Mouse (Mus musculus): ENCODE measurements around the gene Slc39a5.

Gene Slc39a5

GRCm38 (mm10) chr10:128374393-128374792 is 26.6 kb downstream of the Slc39a5 start:
- DNase-seq, result no peak

DNA sequence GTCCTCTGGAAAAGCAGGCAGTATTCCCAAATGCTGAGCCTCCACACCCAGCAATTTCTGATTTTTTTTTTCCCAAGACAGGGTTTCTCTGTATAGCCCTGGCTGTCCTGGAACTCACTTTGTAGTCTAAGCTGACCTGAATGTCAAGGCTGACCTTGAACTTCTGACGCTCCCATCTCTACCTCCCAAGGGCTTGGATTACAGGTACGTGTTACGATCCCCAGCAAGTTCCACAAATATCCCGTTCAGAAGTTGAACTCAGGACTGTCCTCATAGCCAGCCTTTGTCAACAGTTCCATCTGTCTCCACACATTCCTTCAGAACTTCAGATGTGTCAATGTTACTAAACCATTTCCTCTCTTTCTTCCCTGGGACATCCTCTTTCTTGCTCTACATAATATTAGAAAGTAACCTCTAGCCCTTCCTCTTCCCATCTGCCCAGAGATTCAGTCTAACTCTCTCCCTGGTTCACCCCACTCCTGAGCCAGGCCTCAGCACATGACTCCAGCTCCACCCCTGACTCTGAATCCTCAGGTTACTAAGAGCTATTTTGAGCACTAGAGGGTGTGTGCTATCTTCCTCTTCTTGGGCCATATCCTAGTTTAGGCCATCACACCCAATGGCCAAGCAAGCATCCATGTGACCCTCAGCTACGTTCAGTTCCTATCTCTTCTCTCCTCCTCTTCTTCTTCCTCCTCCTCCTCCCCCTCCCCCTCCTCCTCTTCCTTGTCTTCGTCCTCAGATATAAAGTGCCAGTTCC is 27.9 kb downstream of the Slc39a5 start:
- no peak for DNase-seq

DNA sequence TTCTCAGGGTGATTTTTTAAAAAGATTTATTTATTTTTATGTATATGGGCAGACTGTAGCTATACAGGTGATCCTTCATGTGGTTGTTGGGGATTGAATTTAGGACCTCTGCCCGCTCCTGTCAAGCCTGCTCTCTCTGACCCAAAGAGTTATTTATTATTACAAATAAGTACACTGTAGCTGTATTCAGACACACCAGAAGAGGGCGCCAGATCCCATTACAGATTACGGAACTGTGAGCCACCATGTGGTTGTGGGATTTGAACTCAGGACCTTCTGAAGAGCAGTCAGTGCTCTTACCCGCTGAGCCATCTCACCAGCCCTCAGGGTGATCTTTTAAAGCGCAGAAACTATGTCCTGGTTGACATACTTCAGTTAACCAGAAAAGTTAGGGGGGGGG is 28.9 kb downstream of the Slc39a5 start:
- no peak for DNase-seq

- DNase-seq, result no peak
These were observed 30.4 kb downstream of the Slc39a5 start for GRCm38 (mm10) chr10:128370601-128371000.

DNA sequence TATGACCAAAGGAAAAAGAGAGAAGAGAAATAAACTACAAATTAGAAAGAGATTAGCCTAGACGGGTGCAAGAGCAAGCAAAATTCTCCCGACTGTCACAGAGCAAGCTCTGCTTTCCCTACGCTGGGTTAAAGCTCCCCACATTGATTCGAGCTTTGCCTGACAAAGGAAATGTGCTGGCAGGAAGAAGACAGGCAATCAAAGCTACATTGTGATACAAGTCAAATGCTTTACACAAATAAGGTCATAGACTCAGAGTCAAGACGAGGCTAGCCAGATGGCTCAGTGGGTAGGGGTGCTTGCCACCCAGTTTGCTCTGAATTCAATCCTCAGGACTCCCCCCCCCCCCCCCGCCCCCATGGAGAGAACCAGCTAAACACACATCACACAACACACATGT is 31.0 kb downstream of the Slc39a5 start:
- no peak for DNase-seq

- DNase-seq, result no peak
These were observed 31.4 kb downstream of the Slc39a5 start for GRCm38 (mm10) chr10:128369599-128369998.

DNA sequence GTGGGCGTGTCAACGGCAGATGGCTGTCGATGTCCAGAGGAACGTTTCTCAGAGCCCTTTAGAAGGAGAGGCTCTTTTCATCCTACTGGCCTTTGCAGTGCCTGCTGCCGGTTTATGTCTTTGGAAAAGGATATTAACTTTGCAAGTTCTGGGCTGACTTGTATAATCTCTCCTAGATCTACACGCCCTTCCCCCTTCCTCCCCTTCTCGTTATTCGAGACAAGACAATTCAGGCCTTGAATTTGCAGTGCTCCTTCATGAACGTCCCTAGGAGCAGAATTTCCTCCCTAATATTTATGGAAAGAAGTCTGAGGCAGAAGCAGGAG is 31.8 kb downstream of the Slc39a5 start:
- no peak for DNase-seq

DNA sequence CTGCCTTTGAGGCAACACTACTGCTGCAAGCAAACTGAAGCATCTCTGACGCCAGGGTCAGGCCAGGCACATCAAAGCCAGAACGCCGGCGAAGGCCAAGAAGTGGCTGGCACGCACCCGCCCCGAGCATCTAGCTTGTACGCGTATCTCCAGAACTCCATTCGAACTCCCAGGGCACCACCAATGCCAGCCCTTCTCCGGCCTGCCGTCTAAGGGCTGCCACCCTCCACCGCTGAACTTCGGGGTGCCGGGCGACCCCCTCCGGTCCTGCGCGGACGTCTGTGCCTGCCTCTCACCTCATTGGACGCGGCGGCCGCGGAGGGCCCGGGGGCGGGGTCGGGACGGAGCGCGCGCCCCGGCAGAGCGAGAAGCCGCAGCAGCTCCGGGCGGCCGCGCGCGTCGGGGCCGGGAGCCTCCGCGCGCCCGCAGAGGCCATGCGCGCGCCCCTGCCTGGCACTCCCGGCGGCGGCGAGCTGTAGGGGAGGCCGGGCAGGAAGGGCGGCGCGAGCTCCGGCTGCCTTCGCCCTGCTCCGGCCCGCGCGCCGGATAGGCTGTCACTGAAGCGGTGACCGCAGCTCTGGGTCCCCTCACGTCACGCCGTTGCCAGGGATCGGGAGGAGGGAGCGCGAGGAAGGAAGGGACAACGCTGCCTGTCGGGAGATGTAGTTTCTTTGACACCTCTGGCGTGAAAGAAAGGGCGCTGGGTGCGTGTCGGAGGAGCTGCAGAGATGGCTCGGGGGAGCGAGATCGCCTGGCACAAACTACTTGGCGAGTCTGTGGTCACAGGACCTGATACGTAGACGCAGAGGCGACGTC is 32.4 kb downstream of the Slc39a5 start, which contains the start of gene Coq10a:
TSS of gene Coq10a (minus strand) at position 596 of the 816 bp plus-strand sequence.
- DNase-seq, result peak; percentile 95 to 96

DNA sequence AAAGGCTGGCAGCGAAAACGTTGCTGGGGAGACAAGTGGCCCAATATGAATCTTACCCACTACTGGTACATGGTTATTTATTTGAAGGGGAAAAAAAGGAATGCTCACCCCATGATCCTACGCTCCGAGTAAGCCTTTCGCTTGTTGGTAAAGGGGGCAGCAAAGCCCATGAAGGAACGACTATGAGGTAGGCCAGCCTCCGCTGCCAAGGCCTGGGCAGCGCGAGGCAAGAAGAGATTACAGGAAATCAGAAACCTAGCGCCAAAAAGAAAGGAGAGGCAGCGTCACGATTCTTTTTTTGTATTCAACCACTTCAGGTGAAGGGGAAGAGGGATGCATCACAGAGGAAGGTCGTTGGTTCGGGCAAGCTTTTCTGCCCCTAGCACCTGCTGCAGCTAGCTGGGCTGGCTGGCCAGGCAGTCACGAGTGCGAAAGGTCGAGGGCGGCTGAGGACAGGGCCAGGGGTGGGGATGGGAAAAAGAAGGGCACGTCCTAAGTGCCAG is 33.1 kb downstream of the Slc39a5 start:
- DNase-seq, result no peak

DNA sequence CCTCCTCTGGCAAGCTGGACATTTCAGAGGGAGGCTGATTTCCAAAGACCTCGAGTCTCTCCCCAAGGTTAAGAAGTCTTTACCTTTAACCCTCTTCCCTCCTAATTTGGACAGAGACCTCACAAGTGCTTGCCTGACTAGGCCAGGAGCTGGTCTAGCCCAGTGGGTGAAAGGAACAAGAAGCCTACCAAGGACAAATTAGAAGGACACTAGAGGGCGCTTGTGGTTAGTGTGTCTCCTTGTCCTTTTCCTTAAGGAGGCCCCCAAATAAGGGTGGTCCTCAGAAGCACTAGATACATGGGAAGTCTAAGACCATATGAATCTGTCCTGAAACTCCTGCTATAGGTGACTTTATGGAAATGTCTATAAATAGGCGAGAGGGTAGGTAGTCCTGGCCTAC is 38.5 kb downstream of the Slc39a5 start:
- DNase-seq, result peak in 1 of 2 experiments; percentile 57

DNA sequence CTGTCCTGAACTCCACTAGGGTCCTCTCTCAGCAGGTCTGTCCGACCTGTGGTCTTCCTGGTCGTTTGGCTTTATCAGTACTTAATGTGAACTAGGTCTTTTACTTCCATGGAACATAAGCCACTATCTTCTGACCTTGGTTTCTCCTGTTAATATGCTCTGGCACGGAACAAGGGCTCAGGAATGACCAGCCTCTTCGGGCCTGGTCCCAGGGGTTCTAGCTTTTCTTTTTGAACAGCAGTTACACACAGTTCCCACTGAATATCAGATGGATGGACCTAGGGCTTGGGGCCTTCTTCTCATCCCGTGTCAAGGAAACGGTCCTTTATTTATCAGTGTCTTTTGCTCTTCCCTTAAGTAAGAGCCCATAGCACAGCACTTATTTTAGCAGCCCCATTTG is 39.2 kb downstream of the Slc39a5 start:
- DNase-seq, result no peak

GRCm38 (mm10) chr10:128359226-128359625 is 41.8 kb downstream of the Slc39a5 start:
- no peak for DNase-seq

DNA sequence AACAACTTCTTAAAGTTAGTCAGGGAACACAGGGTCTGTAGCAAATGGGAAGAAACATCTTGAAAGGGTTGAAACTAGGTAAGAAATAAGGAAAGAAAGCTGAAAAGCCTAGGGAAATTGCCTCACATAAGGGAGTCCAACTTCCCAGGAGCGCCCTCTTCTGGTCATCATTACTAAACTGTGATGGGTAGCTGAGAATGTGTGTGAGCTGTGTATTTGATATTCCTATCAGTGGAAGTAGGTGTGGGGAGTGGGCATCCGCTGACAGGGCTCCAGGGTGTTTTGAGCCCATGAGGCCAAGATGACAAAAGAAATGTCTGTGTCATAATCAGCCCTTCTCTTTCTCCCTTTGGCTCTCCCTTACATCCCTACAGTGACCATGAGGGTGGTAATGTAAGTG is 42.2 kb downstream of the Slc39a5 start:
- DNase-seq, result peak in 1 of 2 experiments; percentile 74

GRCm38 (mm10) chr10:128347541-128347940 is 53.5 kb downstream of the Slc39a5 start:
- DNase-seq, result no peak
